Mouse (Mus musculus): ENCODE measurements around the gene Neb. TPM values are rescaled to one million over a fixed set of nuclear protein-coding genes. Genes with fewer than 3 reads are reported as not detected.

Gene Neb
- total and polyA plus RNA-seq, 3 experiments, result 0.12 to 0.70 TPM; not detected in 1

DNA sequence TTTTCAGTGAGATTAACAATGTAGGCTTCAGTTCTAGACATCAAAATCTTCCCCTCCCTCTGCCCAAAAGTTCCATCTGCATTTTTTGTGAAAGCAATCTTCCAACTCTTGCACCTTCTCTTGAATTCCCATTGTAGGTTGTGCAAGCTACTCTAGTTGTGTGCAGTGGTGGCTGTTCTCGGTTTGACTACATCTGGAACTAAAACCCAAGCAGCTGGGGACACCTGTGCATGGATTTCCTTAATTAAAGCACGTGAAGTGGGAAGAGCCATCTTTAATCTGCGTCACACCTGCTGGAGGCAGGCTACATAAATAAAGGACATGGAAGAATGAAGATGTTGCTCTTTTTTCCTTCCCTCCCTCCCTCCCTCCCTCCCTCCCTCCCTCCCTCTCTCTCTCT, 11.7 kb upstream of the Neb start:
- H3K79me2 ChIP-seq (ENCODE audit: control insufficient read depth, insufficient read depth, low read length, poor library complexity), result no peaks in the 10 kb centered on the region
- no peak overlapping the region for H3K9ac ChIP-seq (ENCODE audit: control insufficient read depth, low read depth, low read length, poor library complexity, severe bottlenecking)
- H3K36me3 ChIP-seq (ENCODE audit: control insufficient read depth in 1 of 2, insufficient read depth in 2 of 2, low read length in 2 of 2), result peaks cover 0 to 5% of the 10 kb centered on the region in 2 experiments; a peak in 2 of 4 replicates
- no peak overlapping the region for H3K4me3 ChIP-seq (ENCODE audit: control insufficient read depth in 1 of 2, insufficient read depth in 1 of 2, low read depth in 2 of 2, low read length in 2 of 2)
- H3K9me3 ChIP-seq (replicated peaks; ENCODE audit: insufficient read depth, low read length), result no peaks in the 10 kb centered on the region
- H3K27me3 ChIP-seq (ENCODE audit: control insufficient read depth in 1 of 2, insufficient read depth in 2 of 2, low read length in 2 of 2), result no peaks in the 10 kb centered on the region
- TF ChIP-seq TCF12 (IDR thresholded peaks at IDR 0.05; ENCODE audit: low read depth, low read length) (no peak), ZMIZ1 (IDR thresholded peaks at IDR 0.05; ENCODE audit: low read depth, low read length) (no peak)
- DNase-seq (ENCODE audit: low read depth, low spot score), result no peak
- no peak overlapping the region for H3K27ac ChIP-seq (ENCODE audit: control insufficient read depth, low read depth, low read length)
- peaks cover 5 to 11% of the 10 kb centered on the region in 2 experiments for H3K4me1 ChIP-seq (ENCODE audit: control insufficient read depth in 1 of 2, insufficient read depth in 2 of 2, low read length in 2 of 2)

DNA sequence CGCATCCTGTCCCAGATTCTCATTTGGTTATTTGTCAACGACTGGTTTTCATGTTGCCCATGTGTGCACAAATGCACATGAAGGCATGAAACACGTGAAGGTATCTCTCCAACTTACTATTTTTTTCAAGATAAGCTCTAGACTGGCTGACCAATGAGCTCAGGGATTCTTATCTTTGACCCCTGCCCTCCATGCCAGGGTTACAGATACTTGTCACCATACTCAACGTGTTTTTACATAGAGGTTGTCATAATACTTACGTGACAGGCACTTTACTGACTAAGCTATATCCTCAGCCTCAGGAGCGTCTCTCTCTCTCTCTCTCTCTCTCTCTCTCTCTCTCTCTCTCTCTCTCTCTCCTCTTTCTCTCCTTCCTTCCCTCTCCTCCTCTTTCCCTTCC, 8.2 kb upstream of the Neb start:
- H3K79me2 ChIP-seq (ENCODE audit: control insufficient read depth, insufficient read depth, low read length, poor library complexity), result no peaks in the 10 kb centered on the region
- no peak overlapping the region for H3K27ac ChIP-seq (ENCODE audit: control insufficient read depth, low read depth, low read length)
- no peak for DNase-seq (ENCODE audit: low read depth, low spot score)
- no peaks in the 10 kb centered on the region for H3K9me3 ChIP-seq (replicated peaks; ENCODE audit: insufficient read depth, low read length)
- H3K4me1 ChIP-seq (ENCODE audit: control insufficient read depth in 1 of 2, insufficient read depth in 2 of 2, low read length in 2 of 2), result peaks cover 0 to 7% of the 10 kb centered on the region in 2 experiments; a peak in 2 of 4 replicates
- TF ChIP-seq MAX (IDR thresholded peaks at IDR 0.05; ENCODE audit: low read length) (no peak), GABPA (IDR thresholded peaks at IDR 0.05; ENCODE audit: low read depth, low read length) (no peak), RAD21 (IDR thresholded peaks at IDR 0.05; ENCODE audit: low read depth, low read length) (no peak), USF1 (IDR thresholded peaks at IDR 0.05; ENCODE audit: low read depth, low read length) (no peak), USF2 (IDR thresholded peaks at IDR 0.05; ENCODE audit: borderline replicate concordance in 1 of 2, insufficient read depth in 1 of 2, low read depth in 1 of 2, low read length in 2 of 2) (no peak), SIN3A (IDR thresholded peaks at IDR 0.05; ENCODE audit: low read length) (no peak), EP300 (IDR thresholded peaks at IDR 0.05; ENCODE audit: low read depth in 1 of 2, low read length in 2 of 2) (no peak), GATA1 (IDR thresholded peaks at IDR 0.05; ENCODE audit: low read depth, low read length) (no peak), RCOR1 (IDR thresholded peaks at IDR 0.05; ENCODE audit: low read depth, low read length) (no peak), HCFC1 (IDR thresholded peaks at IDR 0.05; ENCODE audit: low read depth, low read length) (no peak), TAL1 (IDR thresholded peaks at IDR 0.05; ENCODE audit: low read length) (no peak), TBP (IDR thresholded peaks at IDR 0.05; ENCODE audit: low read depth, low read length) (no peak), MYC (IDR thresholded peaks at IDR 0.05; ENCODE audit: low read depth, low read length) (no peak), POLR2AphosphoS2 (IDR thresholded peaks at IDR 0.05; ENCODE audit: low read length) (no peak)
- H3K36me3 ChIP-seq (ENCODE audit: control insufficient read depth in 1 of 2, insufficient read depth in 2 of 2, low read length in 2 of 2), result peaks cover 0 to 5% of the 10 kb centered on the region in 2 experiments; a peak in 2 of 4 replicates
- H3K4me3 ChIP-seq (ENCODE audit: control insufficient read depth in 1 of 2, insufficient read depth in 1 of 2, low read depth in 2 of 2, low read length in 2 of 2), result no peak overlapping the region
- H3K27me3 ChIP-seq (ENCODE audit: control insufficient read depth in 1 of 2, insufficient read depth in 2 of 2, low read length in 2 of 2), result no peaks in the 10 kb centered on the region
- H3K9ac ChIP-seq (ENCODE audit: control insufficient read depth, low read depth, low read length, poor library complexity, severe bottlenecking), result no peak overlapping the region

All from MEL (cell line).